Comparison of ENCODE assay signal across 10 mouse cellular contexts in the genomic region with DNA sequence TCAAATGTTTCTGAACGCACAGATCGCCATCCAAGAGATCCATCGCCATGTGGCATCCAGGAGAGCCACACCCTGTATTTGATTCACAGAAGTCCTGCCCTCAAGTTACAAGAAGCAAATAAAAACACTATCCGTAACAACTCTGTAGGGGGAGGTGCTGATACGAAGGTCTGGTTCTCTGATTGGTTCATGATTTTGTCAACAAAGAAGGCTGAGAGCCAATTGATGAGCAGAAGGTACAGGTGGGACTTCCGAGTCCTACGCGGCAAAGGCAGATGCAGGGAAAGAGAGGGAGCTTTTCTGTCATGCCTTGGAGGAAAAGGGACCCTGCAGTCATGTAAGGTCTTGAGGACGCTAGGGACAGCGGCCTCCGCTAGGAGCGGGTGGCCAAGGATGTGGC. TPM values are rescaled to one million over a fixed set of nuclear protein-coding genes. Genes with fewer than 3 reads are reported as not detected.
DNase-seq lines count a peak whose midpoint lies in the region; ATAC-seq lines count a peak whose summit lies in the region.
"Had no signal": no experiment of that assay in that cellular context is flagged by ENCODE, and none has a peak within 500 bp of the region (broad histone marks: within the 10 kb centered on the region; RNA-seq: fewer than 3 reads in every experiment).

No protein-coding gene starts in this region.

- WGBS in hindbrain, embryonic 11.5 days: 68% methylated on average over 12 of the region's 12 CpGs
- WGBS in liver, embryonic 12.5 days (ENCODE audit: insufficient replicate concordance): 69% methylated on average over 12 of the region's 12 CpGs

- peaks cover 11% of the 10 kb centered on the region for H3K4me1 ChIP-seq in erythroblast, embryonic 14.5 days (ENCODE audit: control insufficient read depth)
- no peaks in the 10 kb centered on the region for H3K4me1 ChIP-seq in hindbrain, embryonic 11.5 days (replicated peaks; ENCODE audit: control insufficient read depth, insufficient read depth, low read length)
- H3K4me1 ChIP-seq in liver, embryonic 12.5 days: peaks cover 55% of the 10 kb centered on the region

- H3K4me2 ChIP-seq in hindbrain, embryonic 11.5 days (replicated peaks; ENCODE audit: low read depth, low read length): 0 out of 2 replicates have a peak overlapping the region, but pooled peaks have one; percentile 6
- peak overlapping the region; percentile 36 for H3K4me2 ChIP-seq in liver, embryonic 12.5 days

- no peak for ATAC-seq in erythroblast, adult 5-6 weeks (replicated peaks; ENCODE audit: low FRiP score, poor library complexity, severe bottlenecking)
- ATAC-seq in hindbrain, embryonic 11.5 days (ENCODE audit: low FRiP score): no peak
- ATAC-seq in liver, embryonic 12.5 days: peak; percentile 55
- ATAC-seq in frontal cortex, adult (ENCODE audit: low TSS enrichment): no peak

- intact Hi-C loops in left cerebral cortex, postnatal 25 days (cut with DNase I): no loop called here

- no peak overlapping the region for H3K27ac ChIP-seq in hindbrain, embryonic 11.5 days (ENCODE audit: low read depth, low read length)
- no peak overlapping the region for H3K27ac ChIP-seq in liver, embryonic 12.5 days
- H3K27ac ChIP-seq: left cerebral cortex, adult 2 months had no signal

- H3K36me3 ChIP-seq in erythroblast, embryonic 14.5 days (ENCODE audit: control insufficient read depth): no peaks in the 10 kb centered on the region; the same call in 1 of the 2 replicates
- no peaks in the 10 kb centered on the region for H3K36me3 ChIP-seq in hindbrain, embryonic 11.5 days (ENCODE audit: control insufficient read depth, insufficient read depth, low read length)
- H3K36me3 ChIP-seq in liver, embryonic 12.5 days: peaks cover 8% of the 10 kb centered on the region; the same call in 1 of the 2 replicates

- H3K4me3 ChIP-seq in erythroblast, embryonic 14.5 days (replicated peaks): peak overlapping the region; percentile 46
- no peak overlapping the region for H3K4me3 ChIP-seq in hindbrain, embryonic 11.5 days (ENCODE audit: low read depth, low read length)
- H3K4me3 ChIP-seq in liver, embryonic 12.5 days: peak overlapping the region; percentile 21; the same call in 1 of the 2 replicates
- H3K4me3 ChIP-seq: left cerebral cortex, adult 2 months had no signal

- no peak overlapping the region for H3K9ac ChIP-seq in hindbrain, embryonic 11.5 days (ENCODE audit: low read depth, low read length)
- no peak overlapping the region for H3K9ac ChIP-seq in liver, embryonic 12.5 days

- no peaks in the 10 kb centered on the region for H3K9me3 ChIP-seq in erythroblast, embryonic 14.5 days (ENCODE audit: control insufficient read depth, low read length)
- H3K9me3 ChIP-seq in hindbrain, embryonic 11.5 days (ENCODE audit: control insufficient read depth, low read length): no peaks in the 10 kb centered on the region
- no peaks in the 10 kb centered on the region for H3K9me3 ChIP-seq in liver, embryonic 12.5 days (replicated peaks)

- no peaks in the 10 kb centered on the region for H3K27me3 ChIP-seq in erythroblast, embryonic 14.5 days (ENCODE audit: control insufficient read depth)
- H3K27me3 ChIP-seq in hindbrain, embryonic 11.5 days (ENCODE audit: control insufficient read depth, insufficient read depth, low read length): no peaks in the 10 kb centered on the region
- no peaks in the 10 kb centered on the region for H3K27me3 ChIP-seq in liver, embryonic 12.5 days (replicated peaks)

- DNase-seq in MN1 (ENCODE audit: low spot score): peak; percentile 44
- no peak for DNase-seq in hindbrain, embryonic 11.5 days (ENCODE audit: low spot score)
- DNase-seq in left cerebral cortex, postnatal 25 days (ENCODE audit: low spot score in 2 of 2): no peak
- no peak for DNase-seq in thymus, postnatal 0 days (ENCODE audit: low spot score)
- DNase-seq: cerebellum, postnatal 36 days had no signal

RNA-seq across cellular contexts. Expression of gene Slc38a4, which starts 53.0 kb away (rescaled TPM):
- 0.01 TPM in 1 of 2 replicates, not detected in the other for polyA plus RNA-seq in erythroblast, embryonic 14.5 days (2012)
- total RNA-seq in erythroblast, adult 5-6 weeks (2015; ENCODE audit: low replicate concordance): not detected in 2 replicates
- total RNA-seq in erythroblast, adult 5-6 weeks (2017; ENCODE audit: low replicate concordance): not detected in 2 replicates
- polyA plus RNA-seq in hindbrain, embryonic 11.5 days (2014; fragmentation: Nextera tagmentation; extraction: Ambion mirVana): 36.3 and 39.7 TPM in 2 replicates
- 43.1 and 45.1 TPM in 2 replicates for polyA plus RNA-seq in liver, embryonic 12.5 days (2016; fragmentation: Nextera tagmentation; extraction: Ambion mirVana)
- 1 to 10 TPM; 1.2 to 1.4 TPM for total RNA-seq in left cerebral cortex, postnatal 25 days (2021)
- 7.3 and 7.9 TPM in 2 replicates for polyA plus RNA-seq in thymus, postnatal 0 days (2015; fragmentation: Nextera tagmentation; extraction: Ambion mirVana)
